Mouse (Mus musculus): Measurements from ENCODE around the gene Vmn2r95.
"Not testable (repeated sequence)": the region's sequence is repeated elsewhere in the genome, so short reads cannot be mapped to it uniquely, and the experiment has no call there.

The Vmn2r95 gene

GRCm38 (mm10) chr17:18423778-18424177, at the start of gene Vmn2r95:
Gene Vmn2r95 (plus strand): TSS chr17:18424078.
- DNase-seq: no peak

- no peak for DNase-seq
Observed at GRCm38 (mm10) chr17:18455619-18456140, 31.8 kb downstream of the Vmn2r95 start.

- not testable (repeated sequence) for DNase-seq
Observed at GRCm38 (mm10) chr17:18458126-18458634, 34.3 kb downstream of the Vmn2r95 start.

GRCm38 (mm10) chr17:18462695-18463094, 38.8 kb downstream of the Vmn2r95 start:
- DNase-seq: no peak

GRCm38 (mm10) chr17:18479885-18480284, 56.0 kb downstream of the Vmn2r95 start:
- DNase-seq: no peak

Data from lung, postnatal 36 days (tissue).